Mouse (Mus musculus) T-helper 1 cell (primary cell): Measurements from ENCODE around the gene D230025D16Rik.

Experiments used
- in situ Hi-C: fragments of 300-600 bp; cut with MboI, MseI; formaldehyde crosslinking; loops from one replicate; pipeline ENCODE4 v1.15.1; 2025; ENCODE audit warnings: high pct_unique_total_duplicates

Gene D230025D16Rik

DNA sequence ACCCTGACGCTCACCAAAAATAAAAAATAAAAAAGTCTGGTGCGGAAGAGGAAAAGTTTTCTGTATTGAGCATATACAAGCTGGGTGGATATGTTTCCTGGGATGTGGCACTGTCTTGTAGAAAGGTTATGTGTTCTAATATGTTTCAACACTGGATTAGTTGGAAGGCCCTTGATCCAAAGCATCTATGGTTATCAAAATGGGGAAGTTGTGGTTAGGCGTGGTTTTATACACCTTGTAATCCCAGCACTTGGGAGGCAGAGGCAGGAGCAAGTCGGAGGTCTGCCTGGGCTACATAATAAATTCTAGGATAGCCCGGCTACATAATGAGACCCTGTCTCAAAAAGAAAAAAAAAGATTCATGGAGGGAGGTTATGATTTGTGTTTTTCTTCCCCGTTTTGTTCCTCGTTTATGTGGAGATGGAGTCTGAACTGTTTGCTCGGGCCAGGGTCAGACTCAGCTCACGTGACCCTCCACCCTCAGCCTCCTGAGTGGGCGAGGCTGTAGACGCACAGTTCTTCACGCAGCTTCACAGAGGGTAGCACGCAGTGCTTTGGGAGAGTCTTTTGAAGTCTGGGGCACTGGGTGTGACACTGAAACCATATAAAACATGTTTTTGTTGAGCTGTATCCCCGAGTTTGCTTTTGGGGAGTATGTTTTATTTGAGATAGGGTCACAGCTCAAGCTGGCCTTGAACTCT lies 12.6 kb downstream of the D230025D16Rik start:
- in situ Hi-C loops: no loop called here

DNA sequence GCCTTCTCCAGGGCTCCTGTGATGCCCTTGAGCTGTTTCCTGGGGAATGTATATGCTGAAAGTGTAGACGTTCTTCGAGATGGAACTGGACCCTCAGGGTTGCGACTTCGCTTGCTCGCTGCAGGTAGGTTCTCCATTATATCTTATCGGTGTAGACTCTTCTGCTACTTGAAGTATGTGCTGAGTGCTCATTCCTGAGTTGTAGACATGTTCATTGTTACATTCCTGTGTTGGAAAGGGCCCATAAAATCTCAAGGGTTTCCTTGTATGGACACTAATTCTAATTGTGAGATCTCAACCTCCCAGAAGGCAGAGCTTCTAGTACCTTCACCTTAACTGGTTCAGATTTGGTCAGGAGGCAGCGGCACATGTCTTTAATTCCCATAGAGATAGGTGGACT lies 16.1 kb downstream of the D230025D16Rik start:
- in situ Hi-C loops: no loop called here

DNA sequence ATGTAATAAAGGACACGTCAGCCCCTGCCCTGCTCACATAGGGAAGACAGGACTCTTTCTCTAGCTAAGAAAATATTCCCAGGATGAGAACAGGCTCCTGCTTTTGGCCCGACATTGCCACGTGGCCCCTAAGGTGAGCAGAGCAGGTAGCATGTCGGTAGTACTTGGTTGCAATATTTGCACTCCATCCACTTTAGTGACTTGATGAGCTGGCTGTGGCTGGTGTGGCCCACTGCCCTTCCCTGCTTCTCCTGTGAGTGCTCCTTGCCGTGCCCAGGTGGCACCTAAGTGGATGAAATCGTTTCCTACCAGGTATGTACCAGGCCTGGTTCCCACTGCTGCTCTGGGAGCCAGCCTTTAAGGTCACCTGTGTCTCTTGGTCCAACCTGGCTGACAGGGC lies 27.0 kb downstream of the D230025D16Rik start:
- in situ Hi-C loops: loop anchor here (25.0 kb wide), 1 partner anchor 615 kb away; the partner anchor contains the start of genes Ciao2b and Rrad

DNA sequence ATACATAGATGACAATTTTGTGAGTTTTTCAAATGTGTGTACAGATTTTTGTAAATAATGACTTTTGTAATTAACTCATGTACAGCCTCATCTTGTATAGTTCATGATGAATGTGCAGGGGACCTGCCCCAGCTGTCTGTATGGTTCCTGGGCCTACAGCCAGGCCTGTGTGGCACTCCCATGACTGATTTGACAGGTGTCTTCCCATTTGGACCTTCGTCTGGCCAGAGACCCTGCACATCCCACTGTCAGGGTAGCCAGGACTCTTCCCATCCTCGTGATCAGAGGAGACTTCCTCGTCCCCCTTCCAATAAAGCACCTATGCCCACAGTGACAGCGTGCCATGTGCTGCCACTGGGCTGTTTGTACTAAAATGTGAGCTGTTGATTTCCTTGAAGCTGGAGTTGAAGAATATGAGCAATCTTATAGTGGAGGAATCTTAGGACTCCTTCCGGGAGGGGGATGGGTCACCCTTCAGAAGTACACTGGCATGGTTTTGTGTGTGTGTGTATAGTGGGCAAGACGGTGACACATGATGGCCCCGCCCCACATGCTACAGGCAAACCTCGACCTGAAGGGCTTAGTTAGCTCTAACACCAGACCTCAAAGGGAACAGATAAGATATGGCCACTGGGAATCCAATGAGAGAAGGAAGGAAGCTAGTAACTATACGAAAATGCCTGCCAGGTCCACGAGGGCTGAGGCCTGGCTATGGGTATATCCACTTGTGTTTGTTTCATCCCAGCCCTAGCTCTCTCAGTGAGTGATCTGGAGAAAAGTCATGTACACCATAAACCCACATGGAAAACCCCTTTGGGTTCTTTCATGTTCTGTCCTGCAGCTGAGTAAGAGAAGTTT lies 28.0 kb downstream of the D230025D16Rik start:
- in situ Hi-C loops: loop anchor here (25.0 kb wide), 1 partner anchor 616 kb away; the partner anchor contains the start of genes Ciao2b and Rrad

DNA sequence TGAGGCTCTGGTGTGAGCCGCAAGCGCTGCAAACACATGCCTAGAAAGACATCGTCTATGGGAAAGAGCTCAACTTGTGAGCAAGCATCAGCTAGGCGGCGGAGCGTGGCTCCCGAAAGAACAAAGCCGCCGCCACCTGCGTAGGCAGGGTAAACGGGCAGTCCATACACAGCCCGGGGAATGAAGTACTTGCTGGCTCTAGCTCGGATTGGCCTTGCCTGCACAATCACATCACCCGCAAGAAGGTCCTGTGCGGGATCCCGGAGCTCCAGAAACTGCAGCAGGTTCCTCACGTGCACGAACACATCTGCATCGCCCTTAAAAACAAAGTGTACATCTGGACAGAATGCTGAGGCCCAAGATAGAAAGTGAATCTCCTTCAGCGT lies 28.8 kb downstream of the D230025D16Rik start:
- in situ Hi-C loops: loop anchor here (25.0 kb wide), 1 partner anchor 616 kb away; the partner anchor contains the start of genes Ciao2b and Rrad

DNA sequence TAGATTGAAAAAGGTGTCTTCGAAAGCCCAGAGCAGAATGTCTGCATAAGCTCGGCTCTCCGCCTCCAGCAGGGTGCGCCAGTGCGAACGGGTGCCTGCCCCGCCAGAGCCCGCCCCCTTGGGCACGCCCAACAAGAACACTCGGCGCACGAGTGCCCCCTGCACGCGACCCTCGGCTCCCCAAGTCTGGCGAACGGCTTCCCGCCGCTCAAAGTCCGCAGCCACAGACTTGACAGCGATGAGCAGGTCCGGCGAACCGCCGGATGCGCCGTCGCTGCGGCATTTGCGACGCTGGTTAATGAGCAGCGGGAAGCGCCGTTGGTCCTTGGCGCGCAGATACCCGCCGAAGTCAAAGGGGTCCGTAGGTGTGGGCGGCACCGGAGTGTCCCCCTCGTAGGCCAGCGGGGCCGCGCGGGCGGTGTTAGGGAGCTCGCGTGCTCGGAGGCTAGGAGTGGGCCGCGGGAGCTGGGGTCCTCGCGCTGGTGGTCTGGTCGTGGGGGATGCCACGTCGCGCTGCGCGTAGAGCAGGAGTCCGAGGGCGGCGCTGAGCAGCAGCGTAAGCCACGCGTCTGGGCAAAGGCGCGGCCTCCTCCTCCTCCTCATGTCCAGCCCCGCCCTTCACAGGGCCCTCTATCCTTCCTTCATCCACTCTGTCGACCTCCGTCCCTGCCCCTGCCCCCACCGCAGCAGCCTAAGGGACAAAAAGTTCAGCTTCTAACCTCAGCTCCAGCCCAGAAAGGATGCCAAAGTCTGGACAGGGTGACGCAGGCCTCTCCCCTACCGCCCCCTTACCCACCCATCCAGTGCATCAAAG lies 29.4 kb downstream of the D230025D16Rik start:
- in situ Hi-C loops: loop anchor here (25.0 kb wide), 1 partner anchor 617 kb away; the partner anchor contains the start of genes Ciao2b and Rrad

DNA sequence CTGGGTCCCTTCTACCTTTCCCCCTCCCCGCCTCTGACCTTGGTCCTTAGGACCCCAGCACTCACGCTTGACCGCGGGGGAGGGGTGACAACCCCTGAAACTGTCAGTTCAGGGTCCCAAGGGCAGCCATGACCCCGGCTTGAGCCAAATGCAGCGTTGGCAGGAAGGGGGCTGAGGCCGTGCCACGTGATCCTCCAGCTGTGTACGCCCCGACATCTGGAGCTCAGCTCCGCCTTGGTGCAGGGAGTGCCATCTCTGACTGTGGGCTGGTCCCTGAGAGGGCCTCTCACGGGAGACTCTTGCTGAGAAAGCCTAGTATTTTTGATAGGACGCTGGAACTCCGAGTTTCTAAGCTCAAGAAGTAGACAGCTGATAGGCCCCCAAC lies 30.0 kb downstream of the D230025D16Rik start, which contains the start of gene B3gnt9:
B3gnt9 (minus strand) TSS at position 188 of the 385 bp plus-strand sequence.
- in situ Hi-C loops: loop anchor here (25.0 kb wide), 1 partner anchor 618 kb away; the partner anchor contains the start of genes Ciao2b and Rrad

DNA sequence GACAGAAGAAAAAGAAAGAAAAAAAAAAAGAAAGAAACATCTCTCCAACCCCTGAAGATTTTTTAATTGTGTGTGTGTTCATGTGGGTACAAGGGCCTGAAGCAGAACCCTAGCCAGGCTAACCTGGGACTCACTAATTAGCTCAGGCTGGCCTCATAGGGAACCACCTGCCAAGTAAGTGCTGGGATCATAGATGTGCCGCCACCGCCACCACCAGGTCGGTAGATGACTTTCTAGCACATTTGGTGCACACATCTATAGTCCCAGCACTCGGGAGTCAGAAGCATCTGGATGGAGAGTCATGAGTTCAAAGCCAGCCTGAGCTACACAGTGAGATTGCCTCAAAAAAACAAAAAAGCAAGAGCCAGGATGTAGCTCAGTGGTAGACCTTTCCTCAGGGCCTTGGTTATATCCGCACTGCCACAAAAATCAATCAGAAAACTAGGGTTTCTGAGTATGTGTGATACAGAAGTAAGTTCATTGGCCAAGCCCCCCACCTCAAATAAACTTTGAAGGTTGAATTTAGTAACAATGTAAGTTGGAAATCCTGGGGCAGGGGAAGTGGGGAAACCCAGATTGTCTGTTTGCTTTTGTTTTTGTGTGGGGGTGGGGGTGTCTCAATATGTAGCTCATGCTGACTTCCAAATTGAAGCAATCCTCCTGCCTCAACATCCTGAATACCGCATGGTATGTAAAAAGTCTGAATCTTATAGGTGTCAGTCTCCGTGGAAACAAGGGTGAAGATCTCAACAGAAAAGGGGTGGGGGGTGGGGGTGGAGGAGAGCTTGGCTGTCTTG lies 32.6 kb downstream of the D230025D16Rik start:
- in situ Hi-C loops: loop anchor here (25.0 kb wide), 1 partner anchor 620 kb away; the partner anchor contains the start of genes Ciao2b and Rrad

DNA sequence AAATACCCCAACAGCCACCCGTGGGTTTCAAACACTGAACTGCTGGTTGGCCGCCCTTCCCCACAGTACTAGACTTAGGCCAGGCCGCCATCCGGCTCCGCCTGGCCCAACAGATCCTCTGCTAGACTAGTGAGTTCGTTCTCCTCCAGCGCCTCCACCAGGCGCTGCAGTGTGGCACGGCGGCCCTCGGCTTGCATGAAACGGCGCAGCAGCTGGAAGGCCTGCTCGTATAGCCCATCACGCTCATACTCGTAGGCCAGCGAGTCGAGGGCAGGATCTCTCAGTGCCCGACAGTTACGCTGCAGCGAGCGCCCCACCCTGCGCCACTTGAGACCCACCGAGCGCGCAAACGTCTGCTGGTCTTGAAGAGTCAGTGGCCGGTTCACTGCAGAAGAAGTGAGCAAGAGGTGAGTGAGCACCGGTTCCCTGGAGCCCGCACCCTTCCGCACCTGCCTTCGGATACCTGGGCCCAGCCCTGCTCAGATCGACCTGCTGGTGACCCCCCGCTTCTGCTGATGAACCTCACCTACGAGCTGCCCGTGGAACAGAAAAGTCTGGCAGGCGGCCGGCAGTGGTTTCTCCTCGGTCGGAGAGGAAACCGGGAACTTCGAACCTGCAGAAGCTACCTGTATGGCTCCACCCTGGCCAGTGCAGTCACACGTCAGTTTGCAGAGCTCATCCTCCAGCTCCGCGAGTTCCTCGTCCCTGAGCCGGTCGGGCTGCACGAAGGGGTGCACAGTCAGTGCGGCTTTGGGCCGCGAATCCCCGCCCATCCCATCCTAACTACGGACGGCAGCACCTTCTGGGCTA lies 34.2 kb downstream of the D230025D16Rik start:
- in situ Hi-C loops: loop anchor here (25.0 kb wide), 1 partner anchor 622 kb away; the partner anchor contains the start of genes Ciao2b and Rrad

DNA sequence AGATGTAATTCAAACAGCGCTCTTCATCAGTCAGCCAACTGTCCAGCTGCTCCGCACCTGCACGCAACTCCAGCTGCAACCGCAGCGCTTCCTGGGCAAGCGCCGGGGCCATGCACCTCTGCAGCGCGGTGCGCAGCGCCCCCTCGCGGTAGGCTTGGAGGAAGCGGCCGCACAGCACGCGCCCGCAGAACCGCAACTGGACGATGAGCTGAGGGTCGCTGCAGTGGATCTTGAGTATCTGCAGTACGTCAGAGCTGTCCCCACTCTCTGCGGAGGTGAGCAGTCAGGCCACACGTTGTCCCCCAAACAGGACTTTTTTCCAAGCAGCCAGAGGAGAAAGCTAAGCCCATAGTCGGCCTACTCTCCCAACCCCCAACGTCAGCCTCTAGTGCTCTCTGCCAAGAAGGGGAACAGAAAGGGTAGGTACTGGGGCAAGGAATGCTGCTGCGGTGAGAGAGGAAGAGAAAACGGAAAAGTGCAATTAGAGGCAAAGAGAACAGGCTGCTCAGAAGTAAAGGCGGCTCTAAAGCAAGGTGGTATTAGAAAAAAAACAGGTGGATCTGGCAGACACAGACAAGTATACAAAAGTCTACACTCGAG lies 34.9 kb downstream of the D230025D16Rik start:
- in situ Hi-C loops: loop anchor here (25.0 kb wide), 1 partner anchor 623 kb away; the partner anchor contains the start of genes Ciao2b and Rrad

DNA sequence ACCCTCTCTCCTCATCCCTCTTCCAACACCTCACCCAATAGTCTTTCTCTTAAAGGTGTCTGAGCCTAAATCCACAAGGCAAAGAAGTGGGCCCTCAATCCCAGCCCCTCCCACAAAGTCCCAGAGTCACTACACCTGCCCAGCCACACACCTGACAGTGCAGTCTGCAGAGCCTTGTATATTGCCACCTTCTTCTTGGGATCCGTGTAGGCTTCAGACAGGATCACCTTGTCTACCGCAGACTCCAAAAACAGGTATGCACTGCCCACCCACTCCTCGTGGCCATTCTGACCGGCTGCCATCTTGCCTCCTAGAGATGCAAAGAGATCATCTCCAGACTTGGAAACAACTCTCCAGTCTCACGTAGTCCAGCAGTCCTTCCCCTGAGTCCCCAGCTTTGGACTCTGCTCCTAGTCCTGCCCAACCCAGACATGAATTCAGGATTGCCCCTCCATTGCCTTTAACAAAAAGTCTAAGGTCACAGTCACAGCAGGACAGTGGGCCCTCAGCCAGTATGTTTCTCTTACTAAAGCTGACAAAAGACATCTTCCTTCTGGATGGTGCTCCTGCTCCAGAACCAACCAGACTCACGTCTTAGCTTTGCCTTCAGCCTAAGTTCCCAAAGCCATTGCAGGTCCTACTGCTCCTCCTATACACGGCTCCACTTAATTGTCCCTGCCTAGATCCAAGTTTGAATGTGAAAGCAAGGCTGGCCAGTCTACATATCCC lies 35.6 kb downstream of the D230025D16Rik start:
- in situ Hi-C loops: loop anchor here (25.0 kb wide), 1 partner anchor 623 kb away; the partner anchor contains the start of genes Ciao2b and Rrad

DNA sequence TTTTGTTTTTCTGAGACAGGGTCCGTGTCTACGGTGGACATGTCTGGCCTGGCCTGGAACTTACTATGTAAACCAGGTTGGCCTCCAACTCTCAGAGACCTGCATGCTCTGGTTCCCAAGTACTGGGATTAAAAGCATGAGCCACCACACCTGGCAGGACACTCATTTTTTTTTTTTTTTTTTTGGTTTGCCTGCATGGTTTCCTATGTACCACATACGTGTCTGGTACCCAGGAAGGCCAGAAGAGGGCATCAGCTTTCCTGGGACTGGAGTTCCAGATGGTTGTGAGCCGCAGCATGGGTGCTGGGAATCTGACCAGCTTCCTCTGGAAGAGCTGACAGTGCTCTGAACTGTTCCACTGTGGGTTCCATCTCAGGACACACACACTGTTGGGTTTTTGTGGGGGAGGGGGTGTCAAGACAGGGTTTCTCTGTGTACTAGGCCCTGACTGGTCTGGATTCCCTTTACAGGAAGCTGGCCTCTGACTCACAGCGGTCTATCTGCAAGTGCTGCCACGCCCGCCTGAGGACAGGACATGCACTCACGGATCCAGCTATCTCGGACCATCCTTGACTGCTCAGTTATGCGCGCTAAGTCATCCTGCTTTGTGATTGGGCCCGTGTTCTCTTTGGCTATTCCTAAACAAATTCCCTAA lies 36.5 kb downstream of the D230025D16Rik start:
- in situ Hi-C loops: loop anchor here (25.0 kb wide), 1 partner anchor 624 kb away; the partner anchor contains the start of genes Ciao2b and Rrad

DNA sequence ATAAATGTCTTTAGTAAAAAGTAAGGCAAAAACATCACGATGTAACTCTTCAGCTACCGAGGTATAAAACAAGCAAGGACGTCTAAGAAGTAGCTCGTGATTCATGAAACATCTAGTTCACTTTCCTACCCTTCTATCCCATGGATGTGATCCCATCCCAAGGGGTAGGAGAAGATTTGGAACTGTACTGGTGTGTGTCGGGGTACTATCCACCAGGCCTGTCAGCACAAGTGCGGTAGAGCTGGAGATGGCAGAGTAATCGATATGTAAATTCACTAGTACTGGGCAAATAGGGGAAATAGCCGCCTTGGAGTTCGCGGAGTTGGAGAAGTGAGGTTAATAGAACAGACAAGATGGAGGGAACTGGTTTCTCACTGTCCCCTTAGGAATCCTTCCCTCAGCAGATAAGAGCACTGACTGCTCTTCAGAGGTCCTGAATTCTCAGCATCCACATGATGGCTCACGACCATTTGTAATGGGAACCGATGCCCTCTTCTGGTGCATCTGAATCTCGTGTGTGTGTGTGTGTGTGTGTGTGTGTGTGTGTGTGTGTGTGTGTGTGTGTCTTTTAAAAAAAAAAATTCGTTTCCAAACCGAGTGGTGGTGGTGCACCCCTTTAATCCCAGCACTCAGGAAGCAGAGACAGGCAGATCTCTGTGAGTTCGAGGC lies 38.4 kb downstream of the D230025D16Rik start:
- in situ Hi-C loops: loop anchor here (25.0 kb wide), 1 partner anchor 626 kb away; the partner anchor contains the start of genes Ciao2b and Rrad

DNA sequence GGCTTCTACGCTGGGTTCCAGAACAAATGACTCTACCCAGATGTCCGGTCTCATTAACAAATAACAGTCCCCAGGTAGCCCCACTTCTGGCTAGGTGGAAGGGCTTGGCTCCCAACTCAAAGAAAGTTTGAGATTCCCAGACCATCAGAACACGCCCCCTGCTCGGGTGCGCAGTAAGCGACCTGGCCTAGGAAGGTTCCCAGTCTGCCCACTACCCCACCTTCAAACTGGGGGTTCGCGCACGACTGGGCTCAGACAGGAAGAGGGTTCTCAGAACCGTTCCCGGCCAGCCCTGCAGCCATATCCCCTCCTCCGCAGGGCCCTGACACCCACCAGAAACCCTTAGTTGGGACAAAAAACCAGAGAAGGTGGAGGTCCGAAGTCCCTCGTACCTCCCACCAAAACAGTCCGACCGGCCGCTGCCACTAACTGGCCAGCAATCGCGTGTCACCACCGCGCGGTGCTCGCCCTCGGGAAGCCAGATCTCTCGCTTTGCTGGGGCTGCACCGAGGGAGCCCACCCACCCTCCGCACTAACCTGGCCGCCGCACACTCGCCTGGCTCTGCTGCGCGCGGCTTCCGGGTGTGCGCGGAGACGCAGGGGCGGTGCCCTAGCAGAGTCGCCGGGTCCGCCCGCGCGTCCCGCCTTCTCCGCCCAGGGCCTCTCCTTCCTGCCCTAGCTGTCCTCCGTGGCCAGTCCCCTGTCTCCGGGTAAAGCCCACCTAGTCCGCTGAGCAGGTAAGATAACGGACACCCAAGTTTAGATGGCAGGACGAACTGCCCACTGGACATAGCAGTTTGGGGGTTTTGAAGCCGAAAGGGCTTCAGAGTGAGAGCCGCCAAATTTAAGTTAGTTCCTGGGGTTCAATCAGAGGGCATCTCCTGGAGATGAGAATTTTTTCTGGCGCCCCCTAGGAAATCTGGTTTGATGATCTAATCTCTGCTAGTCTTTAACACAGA lies 39.4 kb downstream of the D230025D16Rik start, which contains the start of the genes Tradd and Fbxl8:
Tradd (minus strand) TSS at position 586 of the 959 bp plus-strand sequence.
Fbxl8 (plus strand) TSS at position 625 of the 959 bp plus-strand sequence.
- in situ Hi-C loops: loop anchor here (25.0 kb wide), 1 partner anchor 627 kb away; the partner anchor contains the start of genes Ciao2b and Rrad

DNA sequence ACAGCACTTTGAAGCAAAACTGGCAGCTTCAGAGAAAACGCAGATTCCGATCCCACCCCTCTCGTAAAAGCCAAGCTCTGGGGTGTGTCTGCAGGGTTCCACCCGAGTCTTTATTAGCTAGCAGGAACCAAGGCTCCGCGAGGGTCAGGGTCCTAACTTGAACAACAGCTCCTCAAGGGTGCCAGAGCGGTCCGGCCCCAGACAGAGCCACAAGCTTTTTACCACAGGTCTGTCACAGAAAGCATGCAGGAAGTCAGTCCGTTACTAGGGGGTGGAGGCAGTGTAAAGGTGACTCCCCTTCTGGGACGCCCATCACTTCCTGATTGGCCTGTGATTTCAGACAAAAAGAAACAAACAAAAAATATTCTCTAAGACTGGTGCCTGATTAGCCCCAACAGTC lies 40.2 kb downstream of the D230025D16Rik start:
- in situ Hi-C loops: loop anchor here (25.0 kb wide), 1 partner anchor 628 kb away; the partner anchor contains the start of genes Ciao2b and Rrad
